Mouse (Mus musculus): ENCODE measurements around the gene Arrdc3.

The Arrdc3 gene

GRCm38 (mm10) chr13:80883190-80883589, at the start of gene Arrdc3:
Gene Arrdc3, plus strand, starts transcription at chr13:80883384.
- peak; percentile 98 for DNase-seq

GRCm38 (mm10) chr13:80862215-80862614, 21.0 kb upstream of the Arrdc3 start:
- peak; percentile 80 for DNase-seq

- DNase-seq: no peak
Measured at GRCm38 (mm10) chr13:80864195-80864594, 19.0 kb upstream of the Arrdc3 start.

GRCm38 (mm10) chr13:80875126-80875525, 8.1 kb upstream of the Arrdc3 start:
- DNase-seq: no peak

- DNase-seq: no peak
Measured at GRCm38 (mm10) chr13:80880756-80881155, 2.4 kb upstream of the Arrdc3 start.

- peak; percentile 92 for DNase-seq
Measured at GRCm38 (mm10) chr13:80881722-80882500, 1.3 kb upstream of the Arrdc3 start.

- DNase-seq: no peak
Measured at GRCm38 (mm10) chr13:80882716-80883135, 458 bp upstream of the Arrdc3 start.

- DNase-seq: peak; percentile 33
Measured at GRCm38 (mm10) chr13:80883649-80884376, 629 bp downstream of the Arrdc3 start.

- DNase-seq: peak; percentile 78
Measured at GRCm38 (mm10) chr13:80884377-80884983, 1.3 kb downstream of the Arrdc3 start.

GRCm38 (mm10) chr13:80885103-80885833, 2.1 kb downstream of the Arrdc3 start:
- DNase-seq: peak; percentile 97

- DNase-seq: peak; percentile 96
Measured at GRCm38 (mm10) chr13:80885834-80886663, 2.9 kb downstream of the Arrdc3 start.

GRCm38 (mm10) chr13:80886664-80887210, 3.6 kb downstream of the Arrdc3 start:
- DNase-seq: no peak

GRCm38 (mm10) chr13:80887842-80888241, 4.7 kb downstream of the Arrdc3 start:
- DNase-seq: no peak

GRCm38 (mm10) chr13:80894928-80895327, 11.7 kb downstream of the Arrdc3 start:
- peak; percentile 9 for DNase-seq

- no peak for DNase-seq
Measured at GRCm38 (mm10) chr13:80897411-80897810, 14.2 kb downstream of the Arrdc3 start.

- DNase-seq: no peak
Measured at GRCm38 (mm10) chr13:80898095-80898494, 14.9 kb downstream of the Arrdc3 start.

- no peak for DNase-seq
Measured at GRCm38 (mm10) chr13:80899435-80900029, 16.3 kb downstream of the Arrdc3 start.

GRCm38 (mm10) chr13:80901432-80901831, 18.2 kb downstream of the Arrdc3 start:
- DNase-seq: no peak

- no peak for DNase-seq
Measured at GRCm38 (mm10) chr13:80902796-80903195, 19.6 kb downstream of the Arrdc3 start.

- DNase-seq: no peak
Measured at GRCm38 (mm10) chr13:80913361-80913760, 30.2 kb downstream of the Arrdc3 start.

- no peak for DNase-seq
Measured at GRCm38 (mm10) chr13:80920939-80921338, 37.8 kb downstream of the Arrdc3 start.
